Mouse (Mus musculus): Measurements from ENCODE around the gene Asap2.
A peak's percentile ranks its signal among the peaks of the same experiment; 100 is the strongest.
"Not testable (repeated sequence)": the region's sequence is repeated elsewhere in the genome, so short reads cannot be mapped to it uniquely, and the experiment has no call there.

The Asap2 gene

GRCm38 (mm10) chr12:20990132-20990531 is at the start of gene Asap2:
TSS of gene Asap2 (plus strand) at chr12:20990459.
- DNase-seq (ENCODE audit: low spot score): not testable (repeated sequence)

- not testable (repeated sequence) for DNase-seq (ENCODE audit: low spot score)
These were observed 42.9 kb upstream of the Asap2 start for GRCm38 (mm10) chr12:20947051-20947997.

DNA sequence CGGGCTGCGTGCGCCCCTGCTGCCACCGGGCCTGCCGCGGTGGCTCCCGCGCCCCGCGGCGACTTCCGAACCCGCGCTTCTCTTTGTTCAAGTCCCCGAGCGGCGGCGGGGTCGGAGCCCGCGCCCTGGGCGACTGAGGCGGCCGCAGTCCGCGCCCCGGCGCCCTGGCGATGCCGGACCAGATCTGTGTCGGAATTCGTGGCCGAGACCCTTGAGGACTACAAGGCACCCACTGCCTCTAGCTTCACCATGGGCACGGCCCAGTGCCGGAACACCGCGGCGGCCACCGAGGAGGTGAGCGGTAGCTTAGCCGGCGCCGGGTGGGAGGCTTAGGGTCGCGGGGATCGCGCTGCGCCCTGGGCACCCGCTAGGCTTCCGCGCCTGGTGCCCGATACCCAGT is 320 bp downstream of the Asap2 start:
- DNase-seq (ENCODE audit: low spot score): peak; percentile 32

- not testable (repeated sequence) for DNase-seq (ENCODE audit: low spot score)
These were observed 40.6 kb downstream of the Asap2 start for GRCm38 (mm10) chr12:21030875-21031274.

GRCm38 (mm10) chr12:21046716-21047115 is 56.5 kb downstream of the Asap2 start:
- not testable (repeated sequence) for DNase-seq (ENCODE audit: low spot score)

GRCm38 (mm10) chr12:21075731-21076130 is 85.5 kb downstream of the Asap2 start:
- peak; percentile 79 for DNase-seq (ENCODE audit: low spot score)

GRCm38 (mm10) chr12:21090168-21090567 is 99.9 kb downstream of the Asap2 start:
- DNase-seq (ENCODE audit: low spot score): peak; percentile 12

DNA sequence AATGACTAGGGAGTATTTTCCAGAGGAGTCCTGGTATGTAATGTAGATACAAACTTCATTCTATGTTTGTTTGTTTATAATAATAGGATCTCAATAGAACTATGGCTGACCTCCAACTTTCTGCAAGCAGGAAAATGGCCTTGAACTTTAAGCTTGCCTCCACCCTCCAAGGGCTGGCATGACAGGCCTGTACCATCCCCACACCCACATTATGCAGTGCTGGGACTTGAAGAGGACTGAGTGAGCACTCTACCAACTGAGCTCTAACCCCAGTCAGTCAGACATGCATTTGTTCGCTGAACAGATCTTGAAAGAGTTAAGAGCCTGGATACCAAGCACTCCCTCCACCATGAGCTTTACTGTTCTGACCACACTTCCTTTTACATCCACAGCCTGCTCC is 102.2 kb downstream of the Asap2 start:
- DNase-seq (ENCODE audit: low spot score): not testable (repeated sequence)

DNA sequence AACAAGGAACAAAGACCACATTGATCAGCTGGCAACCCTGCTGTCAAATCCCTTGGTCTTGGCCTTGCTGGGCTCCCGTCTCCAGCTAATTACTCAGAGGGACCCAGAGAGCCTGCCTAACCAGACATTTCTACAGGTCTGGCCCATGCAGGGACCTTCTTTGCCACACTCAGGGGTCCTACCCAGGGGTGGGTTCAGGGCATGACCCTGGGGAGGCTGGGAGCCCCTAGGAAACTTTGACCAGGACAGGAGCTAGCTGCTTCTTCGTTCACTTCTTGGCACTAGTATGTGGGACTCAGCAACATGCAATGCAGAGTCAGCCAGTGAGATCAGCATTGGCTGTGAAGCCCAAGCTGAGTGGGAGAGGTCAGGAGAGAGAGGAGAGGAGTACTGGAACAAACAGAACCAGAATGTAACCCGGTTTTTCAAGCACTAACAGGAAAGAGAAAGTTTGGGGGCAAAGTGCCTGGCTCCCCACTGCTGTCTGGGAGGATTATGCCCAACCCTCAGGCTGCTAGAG is 107.6 kb downstream of the Asap2 start:
- not testable (repeated sequence) for DNase-seq (ENCODE audit: low spot score)

GRCm38 (mm10) chr12:21111116-21111475 is 120.8 kb downstream of the Asap2 start:
- not testable (repeated sequence) for DNase-seq (ENCODE audit: low spot score)

- peak; percentile 92 for DNase-seq (ENCODE audit: low spot score)
These were observed 121.5 kb downstream of the Asap2 start for GRCm38 (mm10) chr12:21111476-21112452.

GRCm38 (mm10) chr12:21112453-21112857 is 122.2 kb downstream of the Asap2 start:
- peak; percentile 80 for DNase-seq (ENCODE audit: low spot score)

- no peak for DNase-seq (ENCODE audit: low spot score)
These were observed 129.2 kb downstream of the Asap2 start for GRCm38 (mm10) chr12:21119446-21119845.

DNA sequence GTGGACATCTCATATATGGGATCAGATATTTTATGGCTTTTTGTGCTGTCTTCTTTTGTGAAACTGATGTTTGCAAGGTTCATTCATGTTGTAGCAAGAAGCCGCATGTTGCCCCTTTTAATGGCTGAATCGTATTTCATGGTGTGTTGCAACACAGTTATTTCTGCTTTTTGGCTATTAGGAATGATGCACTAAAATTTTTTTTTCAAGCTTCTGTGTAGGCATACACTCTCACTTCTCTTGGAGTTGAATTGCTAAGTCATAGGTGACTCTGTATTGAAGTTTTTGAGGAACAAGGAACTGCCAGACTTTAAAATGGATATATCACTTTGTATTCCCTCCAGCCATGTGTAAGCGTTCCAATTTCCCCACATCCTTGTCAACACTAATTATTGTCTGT is 132.6 kb downstream of the Asap2 start:
- no peak for DNase-seq (ENCODE audit: low spot score)

GRCm38 (mm10) chr12:21123647-21124046 is 133.4 kb downstream of the Asap2 start:
- DNase-seq (ENCODE audit: low spot score): no peak

- no peak for DNase-seq (ENCODE audit: low spot score)
These were observed 135.6 kb downstream of the Asap2 start for GRCm38 (mm10) chr12:21125675-21126470.

- DNase-seq (ENCODE audit: low spot score): no peak
These were observed 136.3 kb downstream of the Asap2 start for GRCm38 (mm10) chr12:21126516-21126915.

- no peak for DNase-seq (ENCODE audit: low spot score)
These were observed 138.9 kb downstream of the Asap2 start for GRCm38 (mm10) chr12:21128930-21129869.

DNA sequence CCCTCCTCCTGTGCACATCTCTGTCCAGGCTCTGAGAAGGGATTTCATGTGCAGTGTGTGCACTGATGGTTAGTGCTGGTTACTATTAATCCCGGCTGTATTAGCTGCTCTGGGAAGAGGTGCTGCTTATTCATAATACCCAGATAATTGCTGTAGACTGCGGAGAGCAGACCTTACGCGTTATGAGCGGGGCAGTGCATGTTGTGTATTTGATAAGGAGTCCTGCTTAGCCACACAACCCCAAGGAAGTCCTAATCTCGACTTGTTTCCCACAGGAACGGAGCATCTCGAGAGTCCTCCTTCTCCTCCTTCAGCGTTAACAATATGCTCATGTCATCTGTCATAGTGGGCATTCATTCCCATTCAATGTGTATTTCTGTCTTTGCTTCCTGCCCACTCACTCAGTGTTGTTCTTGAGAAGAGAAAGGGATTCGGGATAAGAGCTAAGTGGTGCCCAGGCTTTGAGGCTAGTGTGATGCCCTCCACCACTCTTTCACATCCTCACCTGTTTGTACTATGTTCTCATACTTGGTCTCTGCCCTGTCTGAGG is 140.1 kb downstream of the Asap2 start:
- no peak for DNase-seq (ENCODE audit: low spot score)

DNA sequence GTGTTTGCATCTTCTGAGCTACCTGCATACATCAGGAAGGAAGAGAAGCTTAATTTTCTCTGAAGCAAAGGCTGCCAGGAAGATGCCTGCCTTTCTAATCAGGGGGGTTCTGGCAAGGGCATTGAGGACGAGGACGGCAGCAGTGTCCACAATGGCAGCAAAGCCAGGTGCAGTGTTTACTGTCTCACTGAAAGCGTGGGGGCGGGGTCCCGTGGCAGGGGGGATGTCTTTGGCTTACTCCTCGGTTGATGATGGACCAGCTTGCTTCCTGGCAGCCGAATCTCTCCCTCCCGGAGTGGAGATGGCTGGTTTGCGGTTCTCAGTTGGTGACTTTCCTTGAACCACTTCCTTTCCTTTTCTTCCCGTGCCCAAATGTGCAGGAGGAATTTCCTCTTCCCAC is 142.3 kb downstream of the Asap2 start:
- no peak for DNase-seq (ENCODE audit: low spot score)

All from retina, embryonic 14.5 days (tissue).